Comparison of ENCODE assay signal across 8 mouse cellular contexts in genomic region chr13:73763439-73764255, GRCm38 (mm10). TPM values are rescaled to one million over a fixed set of nuclear protein-coding genes. Genes with fewer than 3 reads are reported as not detected.
DNase-seq lines count a peak whose midpoint lies in the region; ATAC-seq and TF ChIP-seq lines count a peak whose summit lies in the region.

No protein-coding gene starts in this region.

- peak overlapping the region; percentile 93 for H3K4me2 ChIP-seq in forebrain, embryonic 15.5 days (replicated peaks)

- peak overlapping the region; percentile 78 for H3K4me3 ChIP-seq in ES-Bruce4 (ENCODE audit: low read depth, low read length)
- peak overlapping the region; percentile 70 for H3K4me3 ChIP-seq in forebrain, embryonic 15.5 days

- H3K9ac ChIP-seq in ES-Bruce4 (ENCODE audit: low read depth, poor library complexity, severe bottlenecking), result peak overlapping the region; percentile 78
- H3K9ac ChIP-seq in forebrain, embryonic 15.5 days (replicated peaks), result peak overlapping the region; percentile 70

- peak; percentile 90 for ATAC-seq in forebrain, embryonic 15.5 days (replicated peaks)

- TF ChIP-seq POLR2A in ES-Bruce4 (IDR thresholded peaks at IDR 0.05; ENCODE audit: insufficient read depth, low read length), result peak; percentile 82

- peak; percentile 68 for TF ChIP-seq EP300 in ES-Bruce4 (IDR thresholded peaks at IDR 0.05; ENCODE audit: insufficient read depth, low read depth, low read length)

- H3K36me3 ChIP-seq in ES-Bruce4 (ENCODE audit: control insufficient read depth, insufficient read depth, low read length, poor library complexity, severe bottlenecking), result peaks cover 4% of the 10 kb centered on the region; the same call in 1 of the 2 replicates
- H3K36me3 ChIP-seq in forebrain, embryonic 15.5 days, result no peaks in the 10 kb centered on the region

- DNase-seq in adrenal gland, postnatal 4 days (ENCODE audit: low spot score in 2 of 2), result peak; percentile 77 to 86
- DNase-seq in heart, postnatal 36 days, result peak; percentile 87 to 90
- DNase-seq in layer of hippocampus, adult 9-10 months (ENCODE audit: low spot score), result peak; percentile 5
- peak; percentile 94 for DNase-seq in lung, postnatal 14 days
- peak; percentile 85 for DNase-seq in ovary, postnatal 14 days (ENCODE audit: low spot score)
- DNase-seq in thymus, postnatal 36 days, result peak; percentile 93 to 95

- intact Hi-C loops in heart, postnatal 36 days (cut with DNase I), result loop anchor here (5.0 kb wide), 1 partner anchor 39 kb away; no protein-coding TSS in a partner anchor

- WGBS in forebrain, embryonic 15.5 days, result under 1% methylated on average over 68 of the region's 70 CpGs

- no peaks in the 10 kb centered on the region for H3K9me3 ChIP-seq in ES-Bruce4 (replicated peaks; ENCODE audit: control insufficient read depth, insufficient read depth, low read length, poor library complexity, severe bottlenecking)
- H3K9me3 ChIP-seq in forebrain, embryonic 15.5 days, result no peaks in the 10 kb centered on the region

- H3K4me1 ChIP-seq in ES-Bruce4 (ENCODE audit: control insufficient read depth, insufficient read depth, low read length), result peaks cover 4% of the 10 kb centered on the region
- H3K4me1 ChIP-seq in forebrain, embryonic 15.5 days, result peaks cover 27% of the 10 kb centered on the region

- H3K27me3 ChIP-seq in ES-Bruce4 (ENCODE audit: control insufficient read depth, insufficient read depth, low read length, poor library complexity, severe bottlenecking), result no peaks in the 10 kb centered on the region
- H3K27me3 ChIP-seq in forebrain, embryonic 15.5 days, result no peaks in the 10 kb centered on the region

- peak overlapping the region; percentile 57 for H3K27ac ChIP-seq in ES-Bruce4 (ENCODE audit: insufficient read depth, low read length)
- peak overlapping the region; percentile 32; the same call in 1 of the 2 replicates for H3K27ac ChIP-seq in forebrain, embryonic 15.5 days (replicated peaks)

- no peak for TF ChIP-seq CTCF in ES-Bruce4 (IDR thresholded peaks at IDR 0.05; ENCODE audit: low read depth, low read length)

RNA-seq across cellular contexts. Expression of gene Slc12a7, which starts 30.8 kb away (rescaled TPM):
- 86.4 and 94.5 TPM in 2 replicates for polyA plus RNA-seq in ES-Bruce4 (2011; ENCODE audit: insufficient read depth, insufficient read length, low read depth, missing spikeins)
- 10 to 100 TPM; 43.2 to 44.1 TPM for total RNA-seq in adrenal gland, postnatal 4 days (2021)
- polyA plus RNA-seq in forebrain, embryonic 15.5 days (2015; fragmentation: Nextera tagmentation; extraction: Ambion mirVana), result 16.3 and 18.4 TPM in 2 replicates
- total RNA-seq in heart, postnatal 36 days (2021), result 100 to 1,000 TPM; 163 to 167 TPM

RNA-seq across cellular contexts. Expression of gene Slc6a19, which starts 59.0 kb away (rescaled TPM):
- 0.16 and 1.3 TPM in 2 replicates for polyA plus RNA-seq in ES-Bruce4 (2011; ENCODE audit: insufficient read depth, insufficient read length, low read depth, missing spikeins)
- 1 to 10 TPM in 1 of 2 experiments, under 1 TPM in 1; 0.37 to 2.9 TPM for total RNA-seq in adrenal gland, postnatal 4 days (2021)
- 0.06 TPM in 1 of 2 replicates, not detected in the other for polyA plus RNA-seq in forebrain, embryonic 15.5 days (2015; fragmentation: Nextera tagmentation; extraction: Ambion mirVana)
- not detected for total RNA-seq in heart, postnatal 36 days (2021)

Comparison
In these comparisons a context has a peak if more than half of its experiments do, and no peak if none do; other contexts are left out.
1. Peak in every context shown above with its lines: DNase-seq, ATAC-seq, H3K4me3 ChIP-seq and H3K27ac ChIP-seq.
2. DNase-seq: peak in every context shown above with its lines; median percentile 94 in lung, postnatal 14 days; 94 in thymus, postnatal 36 days; 88 in heart, postnatal 36 days; 85 in ovary, postnatal 14 days; 82 in adrenal gland, postnatal 4 days; 5 in layer of hippocampus, adult 9-10 months.